Mouse (Mus musculus) central nervous system, embryonic 14 days (tissue): Measurements from ENCODE around the gene Kcnb1. TPM values are rescaled to one million over a fixed set of nuclear protein-coding genes. Genes with fewer than 3 reads are reported as not detected.

Source experiments
- polyA plus RNA-seq: library from polyadenylated mRNA; depleted of rRNA; stranded (reverse); fragments of >200 nt; gene quantifications from 2 replicates; pipeline ENCODE4 v1.2.3, GENCODE M21; 2012; rRNA removed

The Kcnb1 gene
- 4.5 and 5.4 TPM in 2 replicates for polyA plus RNA-seq

GRCm38 (mm10) chr2:167190076-167190399, at the start of gene Kcnb1:
Gene Kcnb1, minus strand, starts transcription at chr2:167190155.

DNA sequence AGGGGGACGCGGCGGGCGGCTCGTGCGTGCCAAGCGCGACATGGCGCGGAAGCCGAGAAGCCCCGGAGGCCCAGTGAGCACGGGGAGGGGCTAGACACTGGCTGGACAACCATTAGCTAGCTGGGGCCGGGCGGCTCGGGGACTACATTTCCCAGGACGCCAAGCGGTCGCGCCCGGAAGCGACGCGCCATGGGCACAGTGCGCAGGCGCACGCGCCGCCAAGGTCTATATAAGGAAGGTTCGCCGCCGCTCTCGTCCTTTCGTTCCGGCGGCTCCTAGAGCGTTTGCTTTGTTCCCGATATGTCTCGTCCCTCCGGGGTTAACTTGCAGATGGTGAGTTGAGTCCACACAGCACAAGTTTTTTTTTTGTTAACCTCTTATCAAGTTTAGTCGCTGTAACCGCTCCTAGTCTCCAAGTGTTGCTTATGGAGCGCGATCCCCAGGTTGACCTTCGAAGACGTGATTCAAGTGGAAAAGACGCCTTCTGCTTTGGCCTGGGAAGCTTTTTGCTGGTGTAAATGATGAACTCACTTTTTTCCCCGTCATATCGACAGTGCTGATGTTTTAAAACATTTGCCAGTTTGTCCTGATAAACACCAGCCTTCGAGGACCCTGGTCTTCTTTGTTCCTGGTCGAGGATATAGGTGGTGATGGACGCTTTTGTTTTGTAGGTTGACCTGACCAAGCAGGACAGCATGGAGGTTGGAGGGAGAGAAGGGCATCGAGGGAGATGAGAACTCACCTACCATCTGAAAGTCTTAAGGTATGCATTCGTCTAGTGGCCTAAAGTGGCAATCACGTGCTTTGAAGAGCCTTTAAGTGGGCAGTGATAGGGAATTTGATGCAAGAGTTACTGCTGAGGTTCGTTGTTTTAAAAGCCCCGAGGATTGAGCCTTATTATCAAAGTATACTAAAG, 126.7 kb downstream of the Kcnb1 start, which contains the start of gene Znfx1:
Gene Znfx1, minus strand, starts transcription at position 51 of the 916 bp plus-strand sequence.

Other genes with a start within 250 kb of the Kcnb1 start
- 72.8 and 75.3 TPM in 2 replicates for gene Stau1, start 193.9 kb downstream of the Kcnb1 start, polyA plus RNA-seq
- gene Ddx27, start 175.0 kb downstream of the Kcnb1 start, polyA plus RNA-seq: 43.3 and 43.7 TPM in 2 replicates
- gene Znfx1, start 127.1 kb downstream of the Kcnb1 start, polyA plus RNA-seq: 13.5 and 14.8 TPM in 2 replicates
- 4.0 and 9.0 TPM in 2 replicates for gene Ptgis, start 50.4 kb upstream of the Kcnb1 start, polyA plus RNA-seq
- 28.0 and 31.8 TPM in 2 replicates for gene B4galt5, start 159.0 kb upstream of the Kcnb1 start, polyA plus RNA-seq
- 40.4 and 41.8 TPM in 2 replicates for gene Slc9a8, start 231.6 kb upstream of the Kcnb1 start, polyA plus RNA-seq